Mouse (Mus musculus): Measurements from ENCODE around the gene Lamtor2. TPM values are rescaled to one million over a fixed set of nuclear protein-coding genes. Genes with fewer than 3 reads are reported as not detected.
"Not testable (repeated sequence)": the region's sequence is repeated elsewhere in the genome, so short reads cannot be mapped to it uniquely, and the experiment has no call there.

Gene Lamtor2
- polyA plus RNA-seq, 1 experiment: 152 TPM

- Histone ChIP-seq H3K9me3 (no peaks in the 10 kb centered on the region), H3K27me3 (replicated peaks) (no peaks in the 10 kb centered on the region), H3K4me1 (peaks cover 12% of the 10 kb centered on the region), H3K4me3 (replicated peaks) (no peak overlapping the region), H3K36me3 (replicated peaks; ENCODE audit: low read length) (peaks cover 70% of the 10 kb centered on the region)
- TF ChIP-seq GATA1 (IDR thresholded peaks at IDR 0.05; ENCODE audit: borderline replicate concordance, low read length) (no peak), FLI1 (IDR thresholded peaks at IDR 0.05; ENCODE audit: low read length) (no peak)
These were observed 32.9 kb upstream of the Lamtor2 start for GRCm38 (mm10) chr3:88585769-88586168.

- Histone ChIP-seq H3K27me3 (replicated peaks) (no peaks in the 10 kb centered on the region), H3K9me3 (no peaks in the 10 kb centered on the region), H3K4me3 (replicated peaks) (peak overlapping the region; percentile 94), H3K4me1 (peaks cover 38% of the 10 kb centered on the region), H3K36me3 (replicated peaks; ENCODE audit: low read length) (peaks cover 32% of the 10 kb centered on the region)
- peak; percentile 95 for TF ChIP-seq FLI1 (IDR thresholded peaks at IDR 0.05; ENCODE audit: low read length)
- no peak for TF ChIP-seq GATA1 (IDR thresholded peaks at IDR 0.05; ENCODE audit: borderline replicate concordance, low read length)
These were observed 26.7 kb upstream of the Lamtor2 start for GRCm38 (mm10) chr3:88579454-88580117.

- Histone ChIP-seq H3K4me3 (replicated peaks) (peak overlapping the region; percentile 94), H3K27me3 (replicated peaks) (no peaks in the 10 kb centered on the region), H3K36me3 (replicated peaks; ENCODE audit: low read length) (peaks cover 27% of the 10 kb centered on the region), H3K9me3 (no peaks in the 10 kb centered on the region), H3K4me1 (peaks cover 40% of the 10 kb centered on the region)
- no peak for TF ChIP-seq GATA1 (IDR thresholded peaks at IDR 0.05; ENCODE audit: borderline replicate concordance, low read length)
- no peak for TF ChIP-seq FLI1 (IDR thresholded peaks at IDR 0.05; ENCODE audit: low read length)
These were observed 25.9 kb upstream of the Lamtor2 start for GRCm38 (mm10) chr3:88578498-88579424.

GRCm38 (mm10) chr3:88577846-88578245 is 25.0 kb upstream of the Lamtor2 start:
- Histone ChIP-seq H3K36me3 (replicated peaks; ENCODE audit: low read length) (peaks cover 18% of the 10 kb centered on the region), H3K4me1 (peaks cover 34% of the 10 kb centered on the region)
- not testable (repeated sequence) for H3K4me3 ChIP-seq (replicated peaks); H3K27me3 ChIP-seq (replicated peaks); H3K9me3 ChIP-seq

- no peaks in the 10 kb centered on the region for H3K9me3 ChIP-seq
- TF ChIP-seq FLI1 (IDR thresholded peaks at IDR 0.05; ENCODE audit: low read length): no peak
- no peak for TF ChIP-seq GATA1 (IDR thresholded peaks at IDR 0.05; ENCODE audit: borderline replicate concordance, low read length)
- peaks cover 26% of the 10 kb centered on the region for H3K4me1 ChIP-seq
- H3K27me3 ChIP-seq (replicated peaks): no peaks in the 10 kb centered on the region
- H3K36me3 ChIP-seq (replicated peaks; ENCODE audit: low read length): no peaks in the 10 kb centered on the region
- no peak within 1 kb of the TSS for H3K4me3 ChIP-seq (replicated peaks)
These were observed 22.7 kb upstream of the Lamtor2 start, which contains the start of gene Ssr2 for GRCm38 (mm10) chr3:88575540-88575939. Gene Ssr2, plus strand, starts transcription at chr3:88575876.

GRCm38 (mm10) chr3:88573810-88574209 is 20.9 kb upstream of the Lamtor2 start:
- no peaks in the 10 kb centered on the region for H3K9me3 ChIP-seq
- H3K27me3 ChIP-seq (replicated peaks): no peaks in the 10 kb centered on the region
- no peak overlapping the region for H3K4me3 ChIP-seq (replicated peaks)
- peaks cover 17% of the 10 kb centered on the region for H3K36me3 ChIP-seq (replicated peaks; ENCODE audit: low read length)
- TF ChIP-seq FLI1 (IDR thresholded peaks at IDR 0.05; ENCODE audit: low read length) (no peak), GATA1 (IDR thresholded peaks at IDR 0.05; ENCODE audit: borderline replicate concordance, low read length) (no peak)
- peaks cover 15% of the 10 kb centered on the region for H3K4me1 ChIP-seq

DNA sequence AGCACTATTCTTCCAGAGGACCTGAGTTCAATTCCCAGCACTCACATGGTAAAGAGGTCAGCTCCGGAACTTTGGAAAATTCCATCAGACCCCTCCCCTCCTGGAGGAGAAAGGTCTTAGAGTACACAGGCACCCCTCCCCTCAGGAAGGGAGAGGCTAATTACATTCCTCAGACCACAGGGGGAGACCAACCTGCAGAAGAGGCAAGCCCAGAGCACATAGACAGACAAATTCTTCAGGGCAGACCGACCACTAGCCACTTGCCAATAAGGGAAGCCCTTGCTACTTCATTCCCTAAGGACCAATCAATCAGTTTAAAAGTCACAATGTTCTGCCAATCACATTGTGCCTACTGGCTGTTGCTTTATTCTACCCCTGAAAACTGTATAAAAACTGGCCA is 20.0 kb upstream of the Lamtor2 start:
- Histone ChIP-seq H3K4me1 (peaks cover 17% of the 10 kb centered on the region), H3K4me3 (replicated peaks) (no peak overlapping the region), H3K9me3 (no peaks in the 10 kb centered on the region), H3K27me3 (replicated peaks) (no peaks in the 10 kb centered on the region), H3K36me3 (replicated peaks; ENCODE audit: low read length) (peaks cover 27% of the 10 kb centered on the region)
- no peak for TF ChIP-seq GATA1 (IDR thresholded peaks at IDR 0.05; ENCODE audit: borderline replicate concordance, low read length)
- TF ChIP-seq FLI1 (IDR thresholded peaks at IDR 0.05; ENCODE audit: low read length): no peak

GRCm38 (mm10) chr3:88571856-88572255 is 19.0 kb upstream of the Lamtor2 start:
- TF ChIP-seq GATA1 (IDR thresholded peaks at IDR 0.05; ENCODE audit: borderline replicate concordance, low read length): no peak
- peaks cover 20% of the 10 kb centered on the region for H3K4me1 ChIP-seq
- H3K4me3 ChIP-seq (replicated peaks): no peak overlapping the region
- H3K36me3 ChIP-seq (replicated peaks; ENCODE audit: low read length): peaks cover 34% of the 10 kb centered on the region
- H3K27me3 ChIP-seq (replicated peaks): no peaks in the 10 kb centered on the region
- H3K9me3 ChIP-seq: no peaks in the 10 kb centered on the region

- H3K4me1 ChIP-seq: peaks cover 17% of the 10 kb centered on the region
- no peaks in the 10 kb centered on the region for H3K9me3 ChIP-seq
- no peaks in the 10 kb centered on the region for H3K27me3 ChIP-seq (replicated peaks)
- no peak for TF ChIP-seq GATA1 (IDR thresholded peaks at IDR 0.05; ENCODE audit: borderline replicate concordance, low read length)
- no peak for TF ChIP-seq FLI1 (IDR thresholded peaks at IDR 0.05; ENCODE audit: low read length)
- peaks cover 49% of the 10 kb centered on the region for H3K36me3 ChIP-seq (replicated peaks; ENCODE audit: low read length)
- H3K4me3 ChIP-seq (replicated peaks): no peak overlapping the region
These were observed 17.5 kb upstream of the Lamtor2 start for GRCm38 (mm10) chr3:88570341-88570740.

DNA sequence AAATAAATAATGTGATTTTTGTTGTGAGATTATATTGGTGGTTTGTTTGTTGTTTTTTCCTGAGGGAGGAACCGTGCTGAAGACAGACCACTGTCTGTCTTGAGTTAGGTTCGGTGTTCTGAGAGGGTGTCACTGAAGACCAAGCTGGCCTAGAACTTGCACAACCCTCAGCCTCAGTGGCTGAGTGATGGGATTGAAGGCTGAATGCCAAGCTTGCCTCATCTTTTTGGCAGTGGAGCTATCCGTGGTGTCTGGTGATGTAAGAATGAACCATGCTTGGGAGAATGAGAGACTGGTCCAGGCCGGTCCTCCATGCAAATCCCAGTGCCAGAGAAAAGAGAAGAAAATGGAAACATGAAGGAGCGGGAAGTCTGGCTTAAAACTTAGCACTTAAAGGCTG is 16.8 kb upstream of the Lamtor2 start:
- Histone ChIP-seq H3K9me3 (no peaks in the 10 kb centered on the region), H3K4me3 (replicated peaks) (no peak overlapping the region), H3K27me3 (replicated peaks) (no peaks in the 10 kb centered on the region), H3K4me1 (peaks cover 17% of the 10 kb centered on the region), H3K36me3 (replicated peaks; ENCODE audit: low read length) (peaks cover 56% of the 10 kb centered on the region)
- TF ChIP-seq GATA1 (IDR thresholded peaks at IDR 0.05; ENCODE audit: borderline replicate concordance, low read length): no peak
- no peak for TF ChIP-seq FLI1 (IDR thresholded peaks at IDR 0.05; ENCODE audit: low read length)

All from megakaryocyte, embryonic 14.5 days (primary cell).